Mouse (Mus musculus) forebrain, embryonic 11.5 days (tissue): ENCODE measurements at regions not wholly inside any gene's neighbourhood (a gene's known extent, or its start where the extent isn't known, plus 50 kb on each side); places are given as distances from the start of the nearest gene placed in this dataset.

Source experiments
- ATAC-seq: fragments of 200-750 bp; cut with Nextera tagmentation; replicated peaks from 2 replicates; pipeline ENCODE4 v1.8.0; 2017; ENCODE audit warnings: moderate TSS enrichment; ENCODE audit not compliant: low FRiP score
- DNase-seq: peaks from one replicate; pipeline ENCODE4 v3.0.0-alpha.2; 2017; ENCODE audit warnings: low spot score
- H3K27ac ChIP-seq: fragments of 300-500 bp; sonication (generic); 2 replicates; pipeline ENCODE4 v1.5.1; 2014; ENCODE audit warnings: low read depth, low read length
- H3K27me3 ChIP-seq: fragments of 300-500 bp; sonication (generic); 2 replicates; pipeline ENCODE4 v1.6.1; 2014; ENCODE audit warnings: mild to moderate bottlenecking, low read length, mixed read lengths; ENCODE audit not compliant: control insufficient read depth, insufficient read depth
- H3K36me3 ChIP-seq: fragments of 300-500 bp; sonication (generic); 2 replicates; pipeline ENCODE4 v1.6.1; 2014; ENCODE audit warnings: mild to moderate bottlenecking, low read length, moderate library complexity, mixed read lengths; ENCODE audit not compliant: control insufficient read depth, insufficient read depth
- H3K4me1 ChIP-seq: fragments of 300-500 bp; sonication (generic); replicated peaks from 2 replicates; pipeline ENCODE4 v1.6.1; 2014; ENCODE audit warnings: low read length, mixed read lengths; ENCODE audit not compliant: control insufficient read depth, insufficient read depth
- H3K4me2 ChIP-seq: fragments of 300-500 bp; sonication (generic); 2 replicates; pipeline ENCODE4 v1.6.1; 2014; ENCODE audit warnings: low read depth, mild to moderate bottlenecking, low read length, moderate library complexity, mixed read lengths; ENCODE audit not compliant: severe bottlenecking
- H3K4me3 ChIP-seq: fragments of 300-500 bp; sonication (generic); 2 replicates; pipeline ENCODE4 v1.5.1; 2014; ENCODE audit warnings: low read depth, low read length
- H3K9ac ChIP-seq: fragments of 300-500 bp; sonication (generic); 2 replicates; pipeline ENCODE4 v1.6.1; 2014; ENCODE audit warnings: low read length
- H3K9me3 ChIP-seq: fragments of 300-500 bp; sonication (generic); 2 replicates; pipeline ENCODE4 v1.6.1; 2016; ENCODE audit warnings: low read length, mixed read lengths; ENCODE audit not compliant: control insufficient read depth
- WGBS: fragments of 180-500 bp; shearing (Covaris S2); extraction: QIAGEN DNeasy Blood & Tissue Kit; methylation state at CpG from one replicate; pipeline ENCODE4 v1.1.7; 2014; 5-methylcytosine and 5-hydroxymethylcytosine counted together

DNA sequence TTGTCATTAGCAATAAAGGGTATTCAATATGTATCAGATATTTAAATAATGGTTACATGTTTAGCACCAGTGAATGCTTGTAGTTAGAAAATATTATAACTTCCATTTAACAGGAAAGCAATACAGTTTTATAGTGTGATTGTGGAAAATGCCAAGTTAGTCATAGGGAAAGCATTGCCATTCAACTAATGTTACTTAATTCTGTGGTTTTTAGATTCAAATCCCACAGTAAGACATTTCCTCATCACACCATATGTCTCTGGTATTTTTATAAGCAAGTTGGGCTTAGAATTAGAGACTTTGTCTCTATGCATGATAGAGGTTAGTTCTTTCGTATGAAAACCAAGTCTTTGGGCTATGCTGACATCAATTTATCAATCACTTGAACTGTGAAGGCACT lies 133.0 kb downstream of the Prr30 start:
- Histone ChIP-seq H3K27me3 (no peaks in the 10 kb centered on the region), H3K9ac (no peak overlapping the region), H3K4me1 (no peaks in the 10 kb centered on the region), H3K36me3 (no peaks in the 10 kb centered on the region), H3K4me2 (no peak overlapping the region), H3K9me3 (no peaks in the 10 kb centered on the region), H3K27ac (no peak overlapping the region), H3K4me3 (no peak overlapping the region)
- WGBS, result 85% methylated on average over 1 of the region's 1 CpGs
- DNase-seq (no peak), ATAC-seq (no peak)

DNA sequence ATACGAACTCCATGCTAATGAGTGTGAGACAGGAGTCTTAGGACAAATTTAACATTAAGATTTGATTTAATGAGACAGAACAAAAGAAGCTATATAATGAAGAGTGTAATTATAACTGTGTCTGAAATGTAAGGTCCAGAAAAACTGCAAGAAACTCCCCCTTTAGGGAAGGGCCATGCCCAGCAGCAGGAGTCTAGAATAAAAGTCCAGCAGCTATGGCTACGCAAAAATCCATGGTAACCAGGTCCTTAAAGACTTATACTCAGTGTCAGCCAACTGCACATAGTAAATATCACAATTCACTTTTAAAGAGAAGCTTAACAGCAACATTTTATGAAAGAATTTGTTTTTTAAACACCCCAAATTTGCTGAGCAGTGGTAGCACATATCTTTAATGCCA lies 143.3 kb downstream of the Prr30 start:
- DNase-seq (no peak), ATAC-seq (no peak; the same call in 1 of the 2 replicates)
- 70% methylated on average over 2 of the region's 2 CpGs for WGBS
- Histone ChIP-seq H3K9me3 (no peaks in the 10 kb centered on the region), H3K27me3 (no peaks in the 10 kb centered on the region), H3K9ac (no peak overlapping the region), H3K27ac (no peak overlapping the region), H3K36me3 (no peaks in the 10 kb centered on the region), H3K4me1 (no peaks in the 10 kb centered on the region), H3K4me2 (no peak overlapping the region), H3K4me3 (no peak overlapping the region)

DNA sequence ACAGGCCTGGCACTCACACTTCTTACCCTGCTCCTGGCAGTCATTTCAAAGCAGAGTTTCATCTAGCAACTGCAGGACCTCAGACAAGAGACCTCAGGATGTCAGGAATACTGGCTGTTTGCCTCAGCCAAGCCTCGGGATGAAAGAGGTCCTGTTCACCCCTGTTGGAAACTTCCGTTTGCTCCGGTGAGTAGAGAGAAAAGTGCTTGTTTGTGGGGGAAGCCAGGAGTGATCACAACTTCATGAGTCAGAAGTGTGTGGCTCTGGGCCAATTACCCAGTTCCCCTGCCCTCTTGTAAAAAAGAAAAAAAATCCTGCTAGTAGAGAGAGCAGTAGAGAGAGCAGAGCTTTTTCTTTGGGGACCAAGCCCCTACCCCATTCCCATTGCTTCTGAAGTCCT lies 144.2 kb downstream of the Prr30 start:
- 39% methylated on average over 3 of the region's 3 CpGs for WGBS
- Histone ChIP-seq H3K4me1 (no peaks in the 10 kb centered on the region), H3K9me3 (no peaks in the 10 kb centered on the region), H3K9ac (no peak overlapping the region), H3K4me3 (no peak overlapping the region), H3K27ac (no peak overlapping the region), H3K36me3 (no peaks in the 10 kb centered on the region), H3K27me3 (no peaks in the 10 kb centered on the region), H3K4me2 (no peak overlapping the region)
- peak; percentile 42; the same call in 1 of the 2 replicates for ATAC-seq
- no peak for DNase-seq

DNA sequence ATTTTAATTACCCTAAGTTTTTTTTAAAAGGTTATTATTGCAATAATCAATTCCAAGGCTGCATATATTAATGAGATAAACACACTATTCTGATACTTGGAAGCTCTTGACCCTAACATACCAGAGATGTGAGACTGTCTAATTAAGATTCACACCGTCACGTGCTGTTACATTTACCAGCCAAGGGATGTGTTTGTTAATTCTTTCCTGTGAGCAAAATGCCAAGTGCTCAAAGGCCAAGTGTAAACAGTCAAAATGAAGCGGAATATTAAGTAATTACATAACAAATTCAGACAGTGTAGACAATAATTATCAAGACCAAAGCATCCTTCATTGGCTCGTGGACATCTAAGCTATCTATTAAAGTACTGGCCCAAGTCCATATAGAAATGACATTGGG lies 145.3 kb downstream of the Prr30 start:
- Histone ChIP-seq H3K9me3 (no peaks in the 10 kb centered on the region), H3K4me3 (no peak overlapping the region), H3K27me3 (no peaks in the 10 kb centered on the region), H3K9ac (no peak overlapping the region), H3K4me1 (no peaks in the 10 kb centered on the region), H3K4me2 (no peak overlapping the region), H3K27ac (no peak overlapping the region), H3K36me3 (no peaks in the 10 kb centered on the region)
- WGBS, result 75% methylated on average over 4 of the region's 4 CpGs
- DNase-seq (no peak), ATAC-seq (no peak)

DNA sequence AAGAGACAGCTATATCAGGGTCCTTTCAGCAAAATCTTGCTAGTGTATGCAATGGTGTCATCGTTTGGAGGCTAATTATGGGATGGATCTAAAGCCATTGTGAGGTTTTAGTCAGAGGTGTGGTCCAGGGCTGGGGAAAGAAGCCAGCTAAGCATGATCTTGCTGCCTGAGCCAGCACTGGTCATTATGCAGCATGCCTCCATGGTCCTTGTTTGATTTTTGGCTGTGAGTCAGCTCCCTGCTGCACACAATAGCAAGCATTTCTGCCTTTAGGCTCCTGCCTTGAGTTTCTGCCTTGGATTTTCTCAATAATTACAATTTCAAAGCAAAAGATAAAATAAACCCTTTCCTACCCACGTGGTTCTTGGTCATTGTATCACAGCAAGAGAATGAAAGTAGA lies 147.4 kb downstream of the Prr30 start:
- Histone ChIP-seq H3K36me3 (no peaks in the 10 kb centered on the region), H3K4me1 (no peaks in the 10 kb centered on the region), H3K27me3 (no peaks in the 10 kb centered on the region), H3K4me2 (no peak overlapping the region), H3K27ac (no peak overlapping the region), H3K4me3 (no peak overlapping the region), H3K9me3 (no peaks in the 10 kb centered on the region), H3K9ac (no peak overlapping the region)
- DNase-seq (no peak), ATAC-seq (no peak)
- 77% methylated on average over 2 of the region's 2 CpGs for WGBS

DNA sequence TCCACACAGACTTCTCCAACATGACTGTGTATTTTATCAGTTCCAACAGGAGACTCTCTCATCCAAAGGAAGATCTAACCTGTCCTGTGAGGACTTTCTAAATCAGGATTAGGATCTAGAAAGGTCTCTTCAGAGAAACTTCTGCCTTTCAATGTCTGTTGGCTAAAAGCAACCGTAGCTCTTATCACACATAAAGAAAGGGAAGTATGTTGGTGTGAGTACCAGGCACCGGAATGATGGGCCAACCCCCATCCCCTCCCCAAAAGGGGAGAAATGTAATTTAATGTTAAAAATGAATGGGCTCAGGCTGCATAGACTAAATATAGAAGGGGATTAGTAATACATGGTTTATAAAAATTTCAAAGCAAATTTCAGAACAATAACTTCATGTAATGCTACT lies 149.9 kb downstream of the Prr30 start:
- H3K27me3 ChIP-seq, result no peaks in the 10 kb centered on the region
- H3K4me2 ChIP-seq, result no peak overlapping the region
- 90% methylated on average over 2 of the region's 2 CpGs for WGBS
- no peak overlapping the region for H3K4me3 ChIP-seq
- H3K9me3 ChIP-seq, result no peaks in the 10 kb centered on the region
- no peak overlapping the region for H3K9ac ChIP-seq
- H3K36me3 ChIP-seq, result no peaks in the 10 kb centered on the region
- DNase-seq (no peak), ATAC-seq (no peak)
- H3K4me1 ChIP-seq, result no peaks in the 10 kb centered on the region
- no peak overlapping the region for H3K27ac ChIP-seq

DNA sequence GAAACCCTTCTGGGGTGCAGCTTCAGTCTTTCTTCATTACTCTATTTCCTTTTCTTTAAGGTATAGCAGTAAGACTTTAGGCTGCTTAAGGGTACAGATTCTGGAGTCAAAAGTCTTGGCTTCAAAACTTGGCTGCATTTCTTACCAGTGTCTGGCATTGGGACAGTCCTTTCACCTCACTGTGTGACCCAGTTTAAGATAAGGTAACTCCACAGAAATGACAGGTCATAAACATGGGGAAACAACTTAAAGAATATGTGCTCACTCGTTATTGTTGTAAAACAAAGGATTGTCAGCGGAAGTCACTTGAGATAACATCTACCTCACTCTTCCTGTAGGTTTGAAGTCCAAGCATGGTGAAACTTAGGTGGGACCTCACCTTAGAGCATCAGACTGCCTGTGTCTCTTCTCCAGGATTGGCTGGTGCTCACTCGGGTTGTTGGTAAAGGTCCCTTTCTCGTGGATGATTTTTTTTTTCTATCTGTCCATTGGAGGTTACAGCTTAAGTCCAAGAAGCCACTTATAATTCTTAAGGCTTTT lies 150.4 kb downstream of the Prr30 start:
- no peak for ATAC-seq
- WGBS, result 86% methylated on average over 4 of the region's 4 CpGs
- no peak overlapping the region for H3K4me2 ChIP-seq

DNA sequence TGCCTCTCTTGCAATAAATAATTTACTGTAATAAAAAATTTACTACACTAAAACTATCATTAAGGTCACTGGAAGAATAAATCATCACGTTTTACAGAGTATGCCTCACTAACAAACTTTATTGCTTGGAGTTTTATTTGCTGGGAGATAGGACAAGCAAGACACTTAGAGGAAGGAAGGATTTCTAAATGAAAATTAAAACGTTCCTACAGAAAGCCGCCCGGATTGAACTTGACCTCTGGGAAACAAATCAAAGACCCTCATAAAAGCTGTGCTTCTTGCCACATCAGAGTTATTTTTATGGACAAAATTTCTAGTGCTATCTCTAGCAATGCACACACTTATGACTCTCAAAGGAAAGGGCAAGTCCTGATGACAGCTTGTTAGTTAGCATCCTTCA lies 156.6 kb downstream of the Prr30 start:
- Histone ChIP-seq H3K36me3 (no peaks in the 10 kb centered on the region), H3K9me3 (no peaks in the 10 kb centered on the region), H3K4me1 (no peaks in the 10 kb centered on the region), H3K4me3 (no peak overlapping the region), H3K9ac (no peak overlapping the region), H3K27ac (no peak overlapping the region), H3K27me3 (no peaks in the 10 kb centered on the region), H3K4me2 (no peak overlapping the region)
- DNase-seq (no peak), ATAC-seq (no peak)
- 84% methylated on average over 4 of the region's 4 CpGs for WGBS

More for the DNA sequence above, 150.4 kb downstream of the Prr30 start:
- H3K9me3 ChIP-seq, result no peaks in the 10 kb centered on the region
- no peak for DNase-seq
- no peaks in the 10 kb centered on the region for H3K36me3 ChIP-seq
- H3K4me3 ChIP-seq, result no peak overlapping the region
- H3K27ac ChIP-seq, result no peak overlapping the region
- H3K4me1 ChIP-seq, result no peaks in the 10 kb centered on the region
- no peaks in the 10 kb centered on the region for H3K27me3 ChIP-seq
- H3K9ac ChIP-seq, result no peak overlapping the region

DNA sequence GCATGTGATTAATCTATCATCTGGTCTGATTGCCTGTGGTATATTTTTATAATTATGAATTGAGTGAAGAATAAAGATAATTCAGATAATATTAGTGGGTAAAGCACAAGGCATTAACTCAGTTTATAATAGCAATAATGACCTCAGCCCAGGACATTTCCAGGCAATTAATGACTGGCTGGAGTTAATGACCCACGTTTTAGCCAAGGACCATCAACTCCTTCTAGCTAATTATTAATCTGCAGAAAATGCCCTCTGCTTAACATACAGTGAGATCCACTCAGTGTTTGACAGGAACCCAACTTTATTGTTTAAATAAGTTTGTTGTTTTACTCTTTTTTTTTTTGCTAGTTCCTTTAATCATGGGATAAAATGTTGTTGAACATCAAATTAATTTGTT lies 199.1 kb downstream of the Prr30 start:
- H3K27ac ChIP-seq, result no peak overlapping the region
- no peak overlapping the region for H3K4me2 ChIP-seq
- H3K9ac ChIP-seq, result no peak overlapping the region
- DNase-seq, result no peak
- no peaks in the 10 kb centered on the region for H3K9me3 ChIP-seq
- H3K36me3 ChIP-seq, result no peaks in the 10 kb centered on the region
- ATAC-seq, result no peak
- no peak overlapping the region for H3K4me3 ChIP-seq
- no peaks in the 10 kb centered on the region for H3K27me3 ChIP-seq
- H3K4me1 ChIP-seq, result no peaks in the 10 kb centered on the region
- WGBS, result 68% methylated on average over 1 of the region's 1 CpGs
